Mouse (Mus musculus) adrenal gland, adult 8-10 months (tissue): ENCODE data around the gene Dnajb3. TPM values are rescaled to one million over a fixed set of nuclear protein-coding genes. Genes with fewer than 3 reads are reported as not detected.
"Not testable (repeated sequence)": the region's sequence is repeated elsewhere in the genome, so short reads cannot be mapped to it uniquely, and the experiment has no call there.

Experiments used
- DNase-seq: peaks from one replicate; pipeline ENCODE4 v3.0.0; 2022
- total RNA-seq, 4 experiments: library from RNA; stranded (reverse); gene quantifications; 2 replicates each; pipeline ENCODE4 v1.2.4; 2022

Dnajb3 gene
- total RNA-seq, 4 experiments from 2014 or later = 1.8 to 4.7 (median 3.3) TPM

- no peak for DNase-seq
These were observed 26.4 kb upstream of the Dnajb3 start for GRCm38 (mm10) chr1:88231803-88232499.

DNA sequence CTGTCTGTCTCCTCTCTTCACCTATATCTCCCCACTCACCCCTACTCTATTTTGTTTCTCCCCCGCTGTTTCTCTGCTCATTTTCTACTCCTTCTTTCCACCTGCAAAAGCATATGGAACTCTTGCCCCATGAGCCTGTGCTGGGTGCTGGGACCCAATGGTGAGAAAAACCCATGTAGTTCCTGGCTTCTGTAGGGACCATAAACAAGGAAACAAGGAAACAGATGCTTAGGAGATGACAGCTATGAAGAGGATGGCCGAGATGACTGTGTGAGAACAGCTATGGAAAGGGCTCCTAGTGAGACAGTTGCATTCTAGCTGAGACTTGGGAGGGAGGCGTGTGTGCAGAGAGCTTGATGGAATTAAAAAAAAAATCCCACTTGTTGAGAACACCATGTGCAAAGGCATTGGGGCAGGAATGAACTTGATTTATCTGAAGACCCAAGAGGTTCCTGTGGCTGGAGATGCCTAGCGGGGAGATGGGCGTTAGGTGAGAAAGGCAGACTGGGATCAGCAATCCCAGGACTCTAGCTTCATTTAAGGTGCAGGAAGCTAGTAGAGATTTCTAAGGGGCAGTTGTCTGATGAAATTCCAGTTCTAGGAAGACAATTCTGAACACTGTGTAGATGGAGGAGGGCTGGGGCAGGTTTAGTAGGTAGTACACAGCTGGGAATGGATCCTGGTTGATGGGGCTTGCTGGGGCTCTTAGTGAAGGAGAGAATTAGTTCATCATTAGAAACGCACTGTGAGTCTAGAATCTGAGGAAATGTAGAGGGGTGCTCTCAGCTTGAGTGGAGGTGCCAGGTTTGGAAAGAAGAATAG is 25.6 kb upstream of the Dnajb3 start:
- no peak for DNase-seq

DNA sequence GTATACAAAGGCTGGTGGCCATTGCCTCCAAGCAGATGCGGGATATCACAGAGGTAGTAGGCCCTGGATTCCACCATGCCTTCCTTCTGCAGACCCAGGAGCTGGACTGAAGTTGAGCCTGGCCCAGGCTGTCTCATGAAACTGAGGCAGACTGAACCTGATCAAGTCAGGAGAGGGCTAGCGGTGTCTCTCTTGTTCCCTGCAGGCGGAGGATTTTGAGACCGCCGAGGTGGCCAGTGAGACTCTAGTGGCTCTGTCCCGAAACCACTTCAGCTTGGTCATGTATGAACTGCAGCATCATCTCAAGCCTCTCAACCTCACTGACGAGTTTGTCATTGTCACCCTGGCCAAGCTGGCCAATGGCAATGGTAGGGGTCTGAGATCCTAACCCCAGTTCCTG is 24.8 kb upstream of the Dnajb3 start:
- DNase-seq = no peak

- no peak for DNase-seq
These were observed 24.4 kb upstream of the Dnajb3 start for GRCm38 (mm10) chr1:88229986-88230385.

DNA sequence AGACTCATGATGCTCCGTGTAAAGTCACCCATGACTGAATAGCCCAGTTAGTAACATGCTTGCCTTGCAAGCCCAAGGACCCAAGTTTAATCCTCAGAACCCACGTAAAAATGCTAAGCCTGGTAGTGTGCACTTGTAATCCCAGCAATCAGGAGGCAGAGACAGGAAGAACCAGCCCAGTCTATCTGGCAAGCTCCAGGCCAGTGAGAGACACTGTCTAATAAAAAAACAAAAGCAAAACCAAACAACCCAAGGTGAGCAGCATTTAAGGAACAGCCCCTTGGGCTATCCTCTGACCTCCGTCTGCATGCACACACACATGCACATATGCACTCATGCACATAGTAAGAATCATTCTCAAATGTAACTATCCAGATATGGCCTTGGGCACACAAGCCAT is 24.0 kb upstream of the Dnajb3 start:
- no peak for DNase-seq

GRCm38 (mm10) chr1:88228121-88228520 is 22.5 kb upstream of the Dnajb3 start:
- DNase-seq = no peak

GRCm38 (mm10) chr1:88227482-88227881 is 21.9 kb upstream of the Dnajb3 start:
- DNase-seq = no peak

DNA sequence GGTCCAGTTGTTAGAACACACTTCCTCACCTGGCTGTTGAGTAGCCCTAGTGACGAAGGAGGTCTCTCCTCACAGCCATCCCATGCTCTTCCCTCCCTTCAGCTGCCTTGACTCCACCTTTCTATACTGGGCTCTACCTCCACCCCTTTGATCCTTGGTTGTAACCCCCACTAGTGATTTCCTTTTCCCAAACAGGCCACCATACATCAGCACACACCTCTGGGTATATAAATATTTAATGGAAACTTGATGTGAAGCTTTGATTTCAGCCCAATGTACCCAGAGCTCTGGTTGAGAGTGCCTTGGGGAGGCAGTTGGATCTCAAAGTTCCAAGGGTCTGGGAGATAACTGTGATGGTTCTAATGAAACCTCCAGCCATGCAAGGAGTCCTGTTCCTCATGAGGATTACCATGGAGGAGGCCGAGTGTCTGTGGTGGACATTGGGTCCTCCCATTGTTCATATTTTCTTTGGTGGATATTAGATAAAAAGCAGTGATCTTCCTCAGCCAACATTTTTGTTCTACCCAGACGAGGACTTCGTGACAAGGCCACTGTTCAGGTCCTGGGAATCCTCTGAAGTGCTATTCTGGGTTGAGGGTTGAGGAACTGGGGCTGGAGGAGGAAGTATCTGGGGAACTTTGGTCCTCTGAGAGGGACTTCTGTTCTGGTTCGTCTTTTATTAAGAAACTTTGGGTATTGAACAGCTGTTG is 21.2 kb upstream of the Dnajb3 start, which contains the start of gene Mroh2a:
Mroh2a (plus strand) TSS at position 317 of the 710 bp plus-strand sequence.
- DNase-seq = no peak

DNA sequence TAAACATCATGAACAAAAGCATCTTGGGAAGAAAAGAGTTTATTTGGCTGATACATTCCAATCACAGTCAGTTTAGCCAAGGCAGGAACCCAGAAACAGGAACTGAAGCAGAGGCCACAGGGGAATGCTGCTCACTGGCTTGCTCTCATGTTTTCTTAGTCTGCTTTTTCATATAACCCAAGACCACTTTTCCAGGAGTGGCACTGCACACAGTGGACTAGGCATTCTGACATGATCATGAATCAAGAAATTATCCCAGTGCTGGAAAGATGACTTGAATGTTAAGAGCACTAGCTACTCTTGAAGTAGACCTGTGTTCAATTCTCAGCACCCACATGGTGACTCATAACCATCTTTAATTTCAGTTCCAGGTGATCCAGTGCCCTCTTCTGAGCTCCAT is 20.2 kb upstream of the Dnajb3 start:
- DNase-seq = no peak

GRCm38 (mm10) chr1:88225301-88225700 is 19.7 kb upstream of the Dnajb3 start:
- not testable (repeated sequence) for DNase-seq

DNA sequence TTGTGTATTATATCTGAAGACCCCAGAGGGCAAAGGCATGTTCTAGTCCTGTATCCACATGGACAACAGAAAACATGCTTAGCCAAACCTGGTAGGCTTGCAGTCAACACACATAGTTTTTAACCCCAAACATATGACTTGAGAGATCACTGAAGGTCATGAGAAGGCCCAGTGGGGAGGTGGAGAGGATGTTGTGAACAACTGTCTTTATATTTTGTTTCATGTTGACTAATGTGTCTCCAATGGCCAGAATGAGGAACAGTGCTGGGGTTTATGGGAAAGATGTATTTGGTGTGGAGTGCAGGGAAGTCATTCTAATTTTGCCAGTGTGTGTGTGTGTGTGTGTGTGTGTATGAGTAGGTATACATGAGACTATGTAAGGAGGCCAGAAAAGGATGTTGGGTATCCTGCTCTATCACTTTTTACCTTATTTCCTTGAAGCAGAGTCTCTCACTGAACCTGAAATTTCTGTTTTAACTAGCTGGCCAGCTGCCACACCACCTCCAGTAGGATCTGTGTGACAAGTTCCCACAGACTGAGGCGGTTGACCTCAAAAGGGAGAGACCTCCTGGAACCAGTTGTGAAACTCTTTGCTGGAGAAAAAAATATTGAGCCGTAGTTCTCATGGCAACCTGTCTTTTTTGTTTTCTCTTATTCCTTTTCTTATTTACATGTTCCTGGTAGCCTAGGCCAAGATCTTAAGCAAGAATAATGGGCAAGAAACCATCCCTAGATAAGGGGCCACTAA is 18.6 kb upstream of the Dnajb3 start:
- DNase-seq = peak; percentile 61

DNA sequence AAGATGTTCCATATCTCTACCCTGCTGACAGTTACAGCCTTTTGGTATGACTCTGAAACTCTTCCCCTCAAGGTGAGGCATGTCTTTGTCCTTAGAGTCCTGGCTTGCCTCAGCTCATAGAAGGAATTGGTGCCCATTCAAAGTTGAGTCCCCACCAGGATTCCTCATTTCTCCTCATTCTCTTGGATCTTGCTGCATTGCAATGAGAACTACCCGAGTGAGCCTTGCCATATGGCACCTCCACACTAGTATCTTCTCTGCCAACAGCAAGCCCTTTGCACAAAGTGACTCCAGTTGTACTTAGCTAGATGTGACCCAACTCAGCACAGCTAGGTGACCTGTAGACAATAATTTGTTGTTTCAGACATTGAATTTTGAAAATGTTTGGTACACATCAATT is 18.0 kb upstream of the Dnajb3 start:
- DNase-seq = no peak

DNA sequence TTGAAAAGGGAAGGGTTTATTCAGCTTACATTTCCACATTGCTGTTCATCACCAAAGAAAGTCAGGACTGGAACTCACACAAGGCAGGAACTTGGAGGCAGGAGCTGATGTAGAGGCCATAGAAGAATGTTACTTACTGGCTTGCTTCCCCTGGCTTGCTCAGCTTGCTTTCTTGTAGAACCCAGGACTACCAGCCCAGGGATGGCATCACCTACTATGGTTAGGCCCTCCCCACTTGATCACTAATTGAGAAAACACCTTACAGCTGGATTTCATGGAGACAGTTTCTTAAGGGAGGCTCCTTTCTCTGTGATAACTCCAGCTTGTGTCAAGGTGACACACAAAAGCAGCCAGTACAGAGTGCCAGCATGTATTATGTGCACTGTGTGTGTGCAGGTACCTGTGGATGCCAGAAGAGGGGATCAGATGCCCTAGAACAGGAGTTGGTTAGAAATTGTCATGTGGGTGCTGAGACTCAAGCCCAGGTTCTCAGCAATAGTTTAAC is 17.5 kb upstream of the Dnajb3 start:
- not testable (repeated sequence) for DNase-seq

DNA sequence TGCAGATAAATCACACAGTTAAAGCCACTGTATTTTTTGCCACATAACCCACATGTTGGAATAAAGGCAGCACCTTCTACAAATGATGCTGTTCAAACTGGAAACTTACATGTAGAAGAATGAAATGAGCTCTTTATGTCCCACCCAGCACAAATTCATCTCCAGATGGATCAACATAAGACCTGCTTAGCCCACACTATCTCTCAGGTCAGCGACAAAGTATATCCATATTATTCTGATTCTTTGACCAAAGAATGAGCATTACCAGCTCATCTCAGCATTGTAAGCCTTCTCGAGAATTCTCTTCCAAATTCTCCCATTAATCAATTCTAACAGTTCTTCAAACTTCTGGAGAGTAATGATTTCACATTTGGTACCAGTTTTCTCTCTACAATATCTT is 16.6 kb upstream of the Dnajb3 start:
- DNase-seq = no peak

DNA sequence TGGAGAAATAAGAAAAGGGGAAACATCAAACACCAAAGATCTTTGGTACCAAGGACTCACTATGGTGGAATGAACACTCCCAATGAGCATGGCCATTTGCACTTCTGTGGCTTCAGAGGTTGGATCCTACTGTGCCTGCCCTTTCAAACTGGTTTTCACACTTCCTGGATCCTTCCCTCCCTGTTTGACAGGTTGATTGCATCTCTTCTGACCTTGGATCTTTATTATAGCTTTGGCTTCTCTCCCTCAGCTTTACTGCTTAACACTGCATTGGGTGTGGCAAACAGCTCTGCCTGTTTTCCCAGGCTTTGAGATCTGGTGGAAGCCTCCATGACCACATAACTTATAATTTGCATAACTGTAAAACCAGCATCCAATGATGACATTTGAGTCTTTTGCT is 14.8 kb upstream of the Dnajb3 start:
- DNase-seq = no peak

- DNase-seq = no peak
These were observed 13.5 kb upstream of the Dnajb3 start for GRCm38 (mm10) chr1:88219054-88219453.

DNA sequence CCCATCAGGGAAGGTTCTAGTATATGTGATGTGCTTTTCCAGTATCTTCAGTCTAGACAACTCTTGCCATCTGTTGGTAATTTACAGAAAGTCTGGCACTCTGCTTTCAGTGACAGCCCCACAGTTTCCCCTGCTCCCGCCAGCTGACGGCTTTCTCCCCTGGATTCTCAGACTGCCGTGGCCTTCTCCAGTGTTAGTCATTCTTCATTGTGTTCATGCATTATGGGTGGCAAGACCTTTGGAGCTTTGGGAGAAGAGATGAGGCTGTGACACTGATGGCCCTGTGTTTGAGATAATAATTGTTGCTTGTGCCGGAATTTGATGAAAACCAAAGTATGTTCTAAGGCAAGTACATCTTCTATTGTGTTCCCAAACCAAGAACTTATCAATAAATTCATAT is 13.0 kb upstream of the Dnajb3 start:
- DNase-seq = no peak

DNA sequence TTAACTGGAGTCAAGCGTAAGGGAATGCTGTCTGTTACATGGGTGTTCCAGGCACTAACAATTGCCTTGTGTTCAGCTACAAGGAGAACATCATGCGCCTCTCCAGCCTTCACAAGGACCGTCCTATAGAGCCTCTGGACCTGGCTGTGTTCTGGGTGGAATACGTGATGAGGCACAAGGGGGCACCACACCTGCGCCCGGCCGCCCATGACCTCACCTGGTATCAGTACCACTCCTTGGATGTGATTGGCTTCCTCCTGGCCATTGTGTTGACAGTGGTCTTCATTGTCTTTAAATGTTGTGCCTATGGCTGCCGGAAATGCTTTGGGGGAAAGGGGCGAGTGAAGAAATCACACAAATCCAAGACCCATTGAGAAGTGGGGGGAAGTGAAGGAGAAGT is 12.5 kb upstream of the Dnajb3 start:
- DNase-seq = no peak

- no peak for DNase-seq
These were observed 12.0 kb upstream of the Dnajb3 start for GRCm38 (mm10) chr1:88217576-88217975.

DNA sequence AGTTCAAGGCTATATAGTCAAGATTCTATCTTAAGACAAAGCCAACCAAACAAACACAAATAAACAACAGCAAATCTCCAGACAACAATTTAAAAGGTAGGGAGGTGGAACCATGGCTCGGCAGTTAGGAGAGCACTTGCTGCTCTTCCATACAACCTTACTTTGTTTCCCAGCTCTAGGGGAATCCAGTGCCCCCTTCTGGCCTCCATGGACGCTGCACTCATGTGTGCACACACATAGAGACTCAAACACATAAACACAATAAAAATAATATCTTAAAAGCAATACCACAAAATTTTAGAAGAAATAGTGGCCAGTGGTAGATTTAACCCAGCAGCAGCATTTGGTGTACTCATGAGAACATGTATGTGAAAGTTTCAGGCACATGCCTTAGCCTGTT is 11.6 kb upstream of the Dnajb3 start:
- no peak for DNase-seq

- no peak for DNase-seq
These were observed 11.0 kb upstream of the Dnajb3 start for GRCm38 (mm10) chr1:88216551-88216950.
